Mouse (Mus musculus) v-Abl transformed pro-B cells (cell line): ENCODE results near the gene Itpkb.

Experiments
- in situ Hi-C, 2 experiments: fragments of 400-800 bp; cut with MboI; formaldehyde crosslinking; loops; one replicate each; pipeline ENCODE4 v1.15.1; 2025; ENCODE audit not compliant: unreplicated experiment in 2 of 2

The Itpkb gene

DNA sequence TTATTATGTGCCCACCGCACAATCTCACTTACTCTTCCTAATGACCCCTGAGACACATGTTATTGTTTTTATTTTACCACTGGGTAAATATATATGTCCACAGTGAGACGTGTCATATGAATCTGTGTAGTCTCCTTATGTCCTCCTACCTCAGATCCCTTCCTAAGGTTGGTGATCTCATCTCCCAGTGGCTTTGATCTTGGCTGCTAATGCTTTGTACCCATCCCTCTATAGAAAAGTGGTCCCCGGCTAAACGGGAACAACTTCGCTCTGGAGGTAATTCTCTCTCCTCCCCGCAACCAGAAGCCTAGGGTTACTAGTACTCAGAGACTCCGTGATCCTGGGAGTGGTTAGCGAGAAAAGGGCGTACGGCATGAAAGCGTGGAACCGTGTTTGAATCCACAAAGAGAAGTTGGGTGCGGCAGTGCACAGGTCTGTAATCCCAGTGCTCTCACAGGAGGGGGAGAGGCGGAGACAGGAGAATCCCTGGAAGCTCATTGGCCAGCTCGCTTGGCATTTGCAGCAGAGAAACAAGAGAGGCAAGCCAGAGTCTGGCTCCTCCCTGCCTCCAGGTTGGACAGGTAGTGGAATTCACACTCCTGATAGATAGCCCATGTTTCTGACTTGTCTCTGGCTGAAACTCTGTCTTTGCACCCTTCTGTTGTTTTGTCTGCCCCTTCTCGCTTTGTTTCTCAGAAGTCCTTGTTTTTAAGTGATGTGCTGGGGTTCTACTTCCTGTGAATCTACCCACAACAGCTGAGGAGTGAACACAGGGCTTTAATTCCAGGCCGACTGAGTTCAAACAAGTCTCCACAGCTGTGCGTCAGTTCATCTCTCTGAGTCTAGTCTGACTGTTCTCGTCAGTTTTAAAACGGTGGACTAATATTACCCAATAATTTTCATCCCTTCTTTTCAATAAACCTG lies 16.5 kb upstream of the Itpkb start:
- in situ Hi-C loops, result no loop called here

GRCm38 (mm10) chr1:180314641-180315040 lies 15.6 kb upstream of the Itpkb start:
- in situ Hi-C loops, result no loop called here

DNA sequence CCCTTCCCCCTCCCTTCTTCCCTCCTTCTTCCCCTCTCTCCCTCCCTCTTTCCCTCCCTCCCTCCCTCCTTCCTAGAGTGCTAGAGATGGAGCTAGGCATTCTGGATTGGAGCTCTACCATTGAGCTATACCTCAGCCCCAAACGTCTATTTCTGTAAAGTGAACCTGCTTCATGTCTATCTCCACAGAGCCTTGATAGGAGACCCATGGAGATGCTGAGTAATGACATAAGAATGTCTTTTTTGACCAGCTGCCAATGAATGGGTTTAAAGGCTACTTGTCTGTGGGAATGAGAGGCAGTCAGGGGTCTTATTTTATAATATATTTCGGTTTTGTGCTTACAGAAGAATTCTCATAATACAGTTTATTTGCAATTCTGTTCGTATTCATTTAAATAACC lies 15.2 kb upstream of the Itpkb start:
- in situ Hi-C loops, result no loop called here

GRCm38 (mm10) chr1:180317450-180317849 lies 12.8 kb upstream of the Itpkb start:
- in situ Hi-C loops, result no loop called here

- in situ Hi-C loops, result no loop called here
Measured at GRCm38 (mm10) chr1:180318407-180318806, 11.9 kb upstream of the Itpkb start.

GRCm38 (mm10) chr1:180319895-180320294 lies 10.4 kb upstream of the Itpkb start:
- in situ Hi-C loops, result no loop called here

DNA sequence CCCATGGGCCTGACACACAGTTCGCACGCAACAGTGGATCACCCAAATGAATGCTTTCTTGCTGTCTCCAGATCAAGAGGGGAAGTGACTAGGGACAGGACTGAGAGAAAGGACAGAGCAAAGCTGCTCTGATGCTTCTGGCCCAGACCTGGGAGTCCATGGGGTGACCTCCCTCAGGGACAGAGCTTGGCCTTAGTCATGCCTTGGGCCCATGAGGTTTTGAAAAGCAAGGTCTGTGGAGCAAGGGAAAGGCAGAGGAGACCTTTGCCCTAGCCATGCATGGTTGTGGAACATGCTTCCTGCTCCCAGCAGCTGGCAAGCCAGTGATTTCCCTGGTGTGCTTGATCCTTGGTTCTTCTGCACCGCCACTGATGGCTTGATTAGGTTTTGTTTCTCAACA lies 7.4 kb upstream of the Itpkb start:
- in situ Hi-C loops, result no loop called here

GRCm38 (mm10) chr1:180323491-180323890 lies 6.8 kb upstream of the Itpkb start:
- in situ Hi-C loops, result no loop called here

- in situ Hi-C loops, result no loop called here
Measured at GRCm38 (mm10) chr1:180324271-180324670, 6.0 kb upstream of the Itpkb start.

GRCm38 (mm10) chr1:180328794-180329665 lies 1.3 kb upstream of the Itpkb start:
- in situ Hi-C loops, result loop anchor here in 1 of 2 experiments (5.0 kb wide), 2 partner anchors 57 to 73 kb away; no protein-coding TSS in a partner anchor

DNA sequence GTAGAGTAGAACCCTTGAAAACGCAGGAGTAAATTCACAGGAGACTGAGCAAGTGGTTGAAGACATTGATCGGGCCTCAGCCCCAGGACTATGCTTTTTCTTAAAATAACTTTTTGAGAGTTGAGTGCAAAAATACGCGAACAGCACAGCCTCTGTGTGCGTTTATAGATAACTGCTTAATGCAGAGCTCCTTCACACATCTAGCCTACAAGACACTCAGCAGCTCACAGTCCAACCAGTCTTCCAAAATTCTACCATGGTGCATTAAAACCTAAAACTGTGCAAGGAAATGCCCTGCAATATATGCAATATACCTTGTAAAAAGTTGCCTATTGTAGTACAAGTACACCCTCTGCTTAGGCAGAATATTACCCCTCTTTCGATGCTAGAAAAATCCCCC lies 579 bp upstream of the Itpkb start:
- in situ Hi-C loops, result loop anchor here (5.0 kb wide), 3 partner anchors 57 to 78 kb away; no protein-coding TSS in a partner anchor

GRCm38 (mm10) chr1:180330707-180331545 lies 641 bp downstream of the Itpkb start:
- in situ Hi-C loops, result loop anchor here in 1 of 2 experiments (5.0 kb wide), 1 partner anchor 76 kb away; no protein-coding TSS in a partner anchor

DNA sequence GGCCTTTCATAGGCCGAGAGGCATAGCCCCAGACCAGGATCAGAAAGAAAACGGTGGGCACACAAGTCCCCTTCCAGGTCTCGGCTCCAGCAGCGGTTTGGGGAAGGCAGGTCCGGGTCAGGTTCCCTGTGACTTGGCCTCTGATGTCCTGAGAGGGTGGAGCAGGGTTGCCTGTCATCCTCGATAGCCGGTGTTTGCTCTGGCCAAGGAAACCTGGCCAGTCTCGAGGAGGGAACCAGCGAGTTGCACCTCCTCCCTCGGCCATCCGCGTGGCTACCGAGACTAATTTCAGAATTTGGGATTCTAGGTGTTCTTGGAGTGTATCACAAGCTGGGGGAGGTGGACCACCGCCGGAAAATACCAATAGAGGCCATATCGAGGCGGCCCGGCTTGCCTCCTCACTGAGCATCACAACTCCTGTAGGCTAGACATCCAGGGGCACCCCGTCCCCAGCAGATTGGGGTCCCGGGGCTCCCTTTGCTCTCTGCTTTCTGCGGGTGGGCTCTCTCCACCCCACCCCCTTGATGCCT lies 1.3 kb downstream of the Itpkb start:
- in situ Hi-C loops, result loop anchor here in 1 of 2 experiments (5.0 kb wide), 1 partner anchor 76 kb away; no protein-coding TSS in a partner anchor

- in situ Hi-C loops, result loop anchor here in 1 of 2 experiments (5.0 kb wide), 1 partner anchor 75 kb away; no protein-coding TSS in a partner anchor
Measured at GRCm38 (mm10) chr1:180332076-180332927, 2.0 kb downstream of the Itpkb start.

GRCm38 (mm10) chr1:180332928-180333440 lies 2.7 kb downstream of the Itpkb start:
- in situ Hi-C loops, result loop anchor here in 1 of 2 experiments (5.0 kb wide), 1 partner anchor 74 kb away; no protein-coding TSS in a partner anchor

DNA sequence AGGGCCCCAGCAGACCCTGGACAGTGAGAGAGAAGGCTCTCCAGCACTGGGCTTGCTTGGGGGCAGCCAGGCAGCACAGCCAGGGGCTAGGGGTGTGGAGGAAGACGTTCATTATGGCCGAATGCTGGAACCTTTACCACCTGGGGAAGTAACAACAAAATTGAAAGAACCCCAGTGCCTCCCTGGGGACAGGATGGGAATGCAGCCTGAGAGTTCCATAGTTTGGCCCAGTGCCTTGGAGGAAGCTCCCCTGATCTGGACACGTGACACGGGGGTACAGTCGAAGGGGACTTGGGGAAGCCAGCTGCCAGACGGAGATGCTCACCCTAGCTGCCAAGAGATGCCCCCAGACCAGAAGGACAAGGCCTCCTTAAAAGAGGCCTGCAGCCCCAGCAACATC lies 3.3 kb downstream of the Itpkb start:
- in situ Hi-C loops, result loop anchor here in 1 of 2 experiments (5.0 kb wide), 1 partner anchor 74 kb away; no protein-coding TSS in a partner anchor

DNA sequence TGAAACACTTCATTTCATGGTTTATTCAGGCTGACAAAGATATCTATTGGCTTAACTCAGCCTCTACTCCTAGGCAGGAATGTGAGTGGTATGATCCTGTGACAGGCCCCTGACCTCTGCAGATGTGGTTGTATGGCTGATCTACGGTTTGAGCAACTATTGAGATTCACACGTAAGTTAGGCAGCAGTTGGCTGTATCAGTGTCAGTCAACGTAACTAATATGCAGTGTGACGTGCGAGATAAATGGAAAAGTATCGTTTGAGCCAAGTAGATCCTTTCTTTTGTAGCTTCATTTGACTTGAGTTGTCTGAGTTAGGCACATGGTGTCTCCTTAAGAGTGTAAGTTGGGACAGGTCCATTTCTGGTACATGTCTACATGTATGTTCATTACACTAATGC lies 4.3 kb downstream of the Itpkb start:
- in situ Hi-C loops, result loop anchor here in 1 of 2 experiments (5.0 kb wide), 1 partner anchor 73 kb away; no protein-coding TSS in a partner anchor
